8 mouse cellular contexts compared by ENCODE assay signal in the genomic region with DNA sequence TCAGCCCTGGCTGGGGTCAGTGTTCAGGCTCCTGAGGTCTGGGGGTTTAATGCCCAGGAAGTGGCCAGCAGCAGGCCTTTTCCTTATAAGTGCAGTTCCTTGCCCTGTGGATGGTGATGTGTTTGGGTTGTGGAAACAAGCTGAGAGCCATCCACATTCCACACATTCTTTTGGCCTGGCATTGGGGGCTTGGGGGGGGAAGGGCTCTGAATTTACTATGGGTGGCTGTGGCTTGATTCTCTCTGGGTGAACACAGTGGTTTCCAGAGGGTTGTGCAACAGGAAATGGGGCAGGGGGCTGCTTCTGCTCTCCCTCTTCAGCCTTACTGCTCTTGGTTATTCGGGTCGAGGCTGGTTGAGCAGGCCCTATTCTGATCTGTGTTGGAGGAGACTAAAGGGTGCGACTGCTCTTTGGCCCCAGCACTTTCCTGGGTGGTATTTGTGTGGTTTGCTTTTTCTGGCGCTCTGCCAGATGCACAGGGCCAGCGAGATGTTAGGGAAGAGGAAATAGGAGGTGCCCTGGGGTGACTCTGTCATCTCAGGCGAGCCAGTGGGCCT. TPM values are rescaled to one million over a fixed set of nuclear protein-coding genes. Genes with fewer than 3 reads are reported as not detected.
DNase-seq lines count a peak whose midpoint lies in the region; ATAC-seq and TF ChIP-seq lines count a peak whose summit lies in the region.

No protein-coding gene starts in this region.

- H3K4me2 ChIP-seq in hindbrain, embryonic 11.5 days (replicated peaks; ENCODE audit: low read depth, low read length), result no peak overlapping the region
- no peak overlapping the region for H3K4me2 ChIP-seq in hindbrain, embryonic 16.5 days (ENCODE audit: low read length)
- no peak overlapping the region for H3K4me2 ChIP-seq in intestine, postnatal 0 days (replicated peaks; ENCODE audit: low read depth)
- no peak overlapping the region for H3K4me2 ChIP-seq in liver, embryonic 16.5 days (ENCODE audit: low read depth, low read length)

- H3K27me3 ChIP-seq in hindbrain, embryonic 11.5 days (ENCODE audit: control insufficient read depth, insufficient read depth, low read length), result no peaks in the 10 kb centered on the region
- no peaks in the 10 kb centered on the region for H3K27me3 ChIP-seq in hindbrain, embryonic 16.5 days (replicated peaks; ENCODE audit: control insufficient read depth, insufficient read depth, low read length)
- H3K27me3 ChIP-seq in intestine, postnatal 0 days (replicated peaks; ENCODE audit: control insufficient read depth, insufficient read depth, low read length), result no peaks in the 10 kb centered on the region
- no peaks in the 10 kb centered on the region for H3K27me3 ChIP-seq in liver, embryonic 16.5 days (ENCODE audit: control insufficient read depth, insufficient read depth, low read depth, low read length)

- no peaks in the 10 kb centered on the region for H3K9me3 ChIP-seq in hindbrain, embryonic 11.5 days (ENCODE audit: control insufficient read depth, low read length)
- H3K9me3 ChIP-seq in hindbrain, embryonic 16.5 days (ENCODE audit: control insufficient read depth, low read length), result no peaks in the 10 kb centered on the region
- H3K9me3 ChIP-seq in intestine, postnatal 0 days (ENCODE audit: control insufficient read depth), result no peaks in the 10 kb centered on the region
- H3K9me3 ChIP-seq in liver, embryonic 16.5 days (replicated peaks; ENCODE audit: control insufficient read depth, low read length), result no peaks in the 10 kb centered on the region

- H3K36me3 ChIP-seq in hindbrain, embryonic 11.5 days (ENCODE audit: control insufficient read depth, insufficient read depth, low read length), result no peaks in the 10 kb centered on the region
- H3K36me3 ChIP-seq in hindbrain, embryonic 16.5 days (ENCODE audit: control insufficient read depth, insufficient read depth, low read length), result no peaks in the 10 kb centered on the region
- no peaks in the 10 kb centered on the region for H3K36me3 ChIP-seq in intestine, postnatal 0 days (ENCODE audit: control insufficient read depth, insufficient read depth)
- H3K36me3 ChIP-seq in liver, embryonic 16.5 days (ENCODE audit: control insufficient read depth, insufficient read depth), result no peaks in the 10 kb centered on the region

- 27% methylated on average over 6 of the region's 6 CpGs for WGBS in hindbrain, embryonic 11.5 days
- WGBS in hindbrain, embryonic 16.5 days, result 27% methylated on average over 6 of the region's 6 CpGs
- WGBS in intestine, postnatal 0 days, result 7% methylated on average over 6 of the region's 6 CpGs
- under 1% methylated on average over 6 of the region's 6 CpGs for WGBS in liver, embryonic 16.5 days (ENCODE audit: insufficient replicate concordance)

- H3K9ac ChIP-seq in hindbrain, embryonic 11.5 days (ENCODE audit: low read depth, low read length), result no peak overlapping the region
- H3K9ac ChIP-seq in hindbrain, embryonic 16.5 days (ENCODE audit: low read depth, low read length), result no peak overlapping the region
- H3K9ac ChIP-seq in intestine, postnatal 0 days (ENCODE audit: low read depth, low read length), result no peak overlapping the region
- H3K9ac ChIP-seq in liver, embryonic 16.5 days (ENCODE audit: low read depth, low read length), result no peak overlapping the region

- DNase-seq in hindbrain, embryonic 11.5 days (ENCODE audit: low spot score), result peak; percentile 32
- peak; percentile 72 for DNase-seq in adrenal gland, postnatal 14 days
- DNase-seq in spleen, adult 18-20 months, result no peak
- no peak for DNase-seq in left cerebral cortex, postnatal 36 days (ENCODE audit: low spot score in 2 of 2)
- no peak for DNase-seq in cerebellum, postnatal 25 days

- H3K4me1 ChIP-seq in hindbrain, embryonic 11.5 days (replicated peaks; ENCODE audit: control insufficient read depth, insufficient read depth, low read length), result peaks cover 11% of the 10 kb centered on the region
- peaks cover 17% of the 10 kb centered on the region for H3K4me1 ChIP-seq in hindbrain, embryonic 16.5 days (ENCODE audit: control insufficient read depth, insufficient read depth, low read depth, low read length)
- peaks cover 14% of the 10 kb centered on the region for H3K4me1 ChIP-seq in intestine, postnatal 0 days (replicated peaks; ENCODE audit: control insufficient read depth, insufficient read depth, low read length)
- peaks cover 12% of the 10 kb centered on the region for H3K4me1 ChIP-seq in liver, embryonic 16.5 days (ENCODE audit: control insufficient read depth, low read depth, low read length)

- intact Hi-C loops in left cerebral cortex, postnatal 36 days (cut with DNase I), result no loop called here

- H3K4me3 ChIP-seq in hindbrain, embryonic 11.5 days (ENCODE audit: low read depth, low read length), result no peak overlapping the region
- H3K4me3 ChIP-seq in hindbrain, embryonic 16.5 days (ENCODE audit: low read length), result no peak overlapping the region
- no peak overlapping the region for H3K4me3 ChIP-seq in intestine, postnatal 0 days (ENCODE audit: low read depth, low read length)
- H3K4me3 ChIP-seq in liver, embryonic 16.5 days (ENCODE audit: low read depth, low read length), result no peak overlapping the region

- H3K27ac ChIP-seq in hindbrain, embryonic 11.5 days (ENCODE audit: low read depth, low read length), result 0 out of 2 replicates have a peak overlapping the region, but pooled peaks have one; percentile 1
- no peak overlapping the region for H3K27ac ChIP-seq in hindbrain, embryonic 16.5 days (ENCODE audit: low read depth, low read length)
- peak overlapping the region; percentile 47; the same call in 1 of the 2 replicates for H3K27ac ChIP-seq in intestine, postnatal 0 days (ENCODE audit: low read depth, low read length)
- peak overlapping the region; percentile 44; the same call in 1 of the 2 replicates for H3K27ac ChIP-seq in liver, embryonic 16.5 days (ENCODE audit: low read length)

- ATAC-seq in hindbrain, embryonic 11.5 days (ENCODE audit: low FRiP score), result no peak
- no peak for ATAC-seq in hindbrain, embryonic 16.5 days
- peak; percentile 79 for ATAC-seq in intestine, postnatal 0 days
- ATAC-seq in liver, embryonic 16.5 days (ENCODE audit: low read depth), result peak; percentile 84

- no peak for TF ChIP-seq CTCF in intestine, postnatal 0 days (IDR thresholded peaks at IDR 0.05; ENCODE audit: low read depth)

RNA-seq across cellular contexts. Expression of a gene that starts 38.2 kb away (rescaled TPM):
- 18.0 and 21.7 TPM in 2 replicates for polyA plus RNA-seq in hindbrain, embryonic 11.5 days (2014; fragmentation: Nextera tagmentation; extraction: Ambion mirVana)
- polyA plus RNA-seq in hindbrain, embryonic 16.5 days (2015; fragmentation: Nextera tagmentation; extraction: Ambion mirVana), result 13.7 and 17.0 TPM in 2 replicates
- total RNA-seq in adrenal gland, postnatal 14 days (2021), result 15.0 and 19.1 TPM in 2 replicates
- 6.1 and 6.2 TPM in 2 replicates for polyA plus RNA-seq in intestine, postnatal 0 days (2015; fragmentation: Nextera tagmentation; extraction: Ambion mirVana)
- polyA plus RNA-seq in liver, embryonic 16.5 days (2015; fragmentation: Nextera tagmentation; extraction: Ambion mirVana), result 0.98 and 1.2 TPM in 2 replicates
- 10 to 100 TPM; 16.0 to 21.0 TPM for total RNA-seq in left cerebral cortex, postnatal 36 days (2021)

Comparison
In these comparisons a context has a peak if more than half of its experiments do, and no peak if none do; other contexts are left out.
1. ATAC-seq: peak in intestine, postnatal 0 days (single experiment) and liver, embryonic 16.5 days (single experiment); none in hindbrain, embryonic 11.5 days (single experiment) and hindbrain, embryonic 16.5 days (single experiment).
2. DNase-seq: peak in hindbrain, embryonic 11.5 days (single experiment) and adrenal gland, postnatal 14 days (single experiment); none in spleen, adult 18-20 months (0 of 2), left cerebral cortex, postnatal 36 days (0 of 2) and cerebellum, postnatal 25 days (0 of 2).